Mouse (Mus musculus) testis, adult 2 months (tissue): ENCODE measurements around the gene Dydc1.

ENCODE experiments used
- CTCF ChIP-seq: fragments of 200-500 bp; IDR thresholded peaks from 2 replicates; pipeline ENCODE4 v1.5.1; 2012; ENCODE audit warnings: low read depth, mild to moderate bottlenecking, inconsistent platforms, low read length, moderate library complexity; ENCODE audit not compliant: control insufficient read depth, insufficient read depth, insufficient replicate concordance
- POLR2A ChIP-seq: fragments of 200-500 bp; IDR thresholded peaks from 2 replicates; pipeline ENCODE4 v1.6.1; 2012; ENCODE audit warnings: low read depth, mild to moderate bottlenecking, inconsistent platforms, low read length, moderate library complexity; ENCODE audit not compliant: control insufficient read depth

DNA sequence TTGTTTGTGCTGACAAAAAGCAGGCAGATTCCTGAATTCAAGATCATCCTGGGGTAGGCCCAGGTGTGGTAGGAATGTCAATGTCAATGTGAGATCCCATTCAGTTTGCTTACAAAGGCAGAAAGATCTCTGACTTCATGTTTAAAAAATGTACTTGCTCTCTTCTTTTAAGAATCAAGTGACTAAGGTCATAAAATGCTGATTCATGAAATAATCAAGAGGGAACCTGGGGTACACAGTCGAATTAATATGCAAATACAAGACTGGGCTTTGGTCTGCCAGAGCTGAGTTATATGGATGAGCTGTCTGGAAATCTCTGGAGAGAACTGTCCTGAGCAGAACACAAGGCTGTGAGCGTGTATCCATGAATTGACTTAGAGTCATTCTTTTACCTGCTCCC, 25.3 kb upstream of the Dydc1 start:
- TF ChIP-seq CTCF (no peak), POLR2A (no peak)
